Mouse (Mus musculus) liver, adult 2 months (tissue): Measurements from ENCODE around the gene Spire2. TPM values are rescaled to one million over a fixed set of nuclear protein-coding genes. Genes with fewer than 3 reads are reported as not detected.

Experiments used
- DNase-seq: peaks from one replicate; pipeline ENCODE4 v3.0.0-alpha.2; 2011; ENCODE audit warnings: low read depth, low spot score; ENCODE audit errors: extremely low read depth
- H3K27ac ChIP-seq: fragments of 200-500 bp; replicated peaks from 2 replicates; pipeline ENCODE4 v1.5.1; 2012; ENCODE audit warnings: low read depth, mild to moderate bottlenecking, control low read depth, inconsistent platforms, low read length; ENCODE audit not compliant: insufficient read depth
- H3K27me3 ChIP-seq: fragments of 200-500 bp; 2 replicates; pipeline ENCODE4 v1.6.1; 2012; ENCODE audit warnings: mild to moderate bottlenecking, moderate library complexity, low read length, inconsistent platforms; ENCODE audit not compliant: control insufficient read depth, insufficient read depth
- H3K36me3 ChIP-seq: fragments of 200-500 bp; 2 replicates; pipeline ENCODE4 v1.6.1; 2012; ENCODE audit warnings: low read length, inconsistent platforms; ENCODE audit not compliant: control insufficient read depth, insufficient read depth
- H3K4me1 ChIP-seq: fragments of 200-500 bp; 2 replicates; pipeline ENCODE4 v1.6.1; 2011; ENCODE audit warnings: low read length; ENCODE audit not compliant: control insufficient read depth, insufficient read depth
- H3K4me3 ChIP-seq: fragments of 200-500 bp; 2 replicates; pipeline ENCODE4 v1.5.1; 2011; ENCODE audit warnings: low read depth, mild to moderate bottlenecking, control low read depth, low read length, moderate library complexity; ENCODE audit not compliant: insufficient read depth
- H3K79me2 ChIP-seq: fragments of 200-500 bp; 2 replicates; pipeline ENCODE4 v1.6.1; 2012; ENCODE audit warnings: inconsistent platforms, mild to moderate bottlenecking, low read length, moderate library complexity; ENCODE audit not compliant: control insufficient read depth, insufficient read depth
- H3K9ac ChIP-seq: fragments of 200-500 bp; 2 replicates; pipeline ENCODE4 v1.6.1; 2012; ENCODE audit warnings: low read depth, mild to moderate bottlenecking, control low read depth, inconsistent platforms, low read length
- CTCF ChIP-seq: fragments of 200-500 bp; IDR thresholded peaks from 2 replicates; pipeline ENCODE4 v1.5.1; 2011; ENCODE audit warnings: low read depth, low read length, control low read depth
- POLR2A ChIP-seq: fragments of 200-500 bp; IDR thresholded peaks from 2 replicates; pipeline ENCODE4 v1.6.1; 2011; ENCODE audit warnings: low read length, control low read depth; ENCODE audit not compliant: insufficient read depth; ENCODE audit errors: extremely low read depth
- WGBS: fragments of 180-500 bp; shearing (Covaris S2); methylation state at CpG from one replicate; pipeline ENCODE4 v1.1.7; 2018; 5-methylcytosine and 5-hydroxymethylcytosine counted together
- polyA plus RNA-seq: library from polyadenylated mRNA; depleted of rRNA; stranded (reverse); fragments of >200 nt; gene quantifications from 2 replicates; pipeline ENCODE4 v1.2.3, GENCODE M21; 2012
- total RNA-seq: library from RNA; depleted of rRNA; stranded (reverse); fragments of >200 nt; gene quantifications from 2 replicates; pipeline ENCODE4 v1.2.3, GENCODE M21; 2014

Gene Spire2
- total and polyA plus RNA-seq, 2 experiments = under 0.01 to 0.13 TPM

DNA sequence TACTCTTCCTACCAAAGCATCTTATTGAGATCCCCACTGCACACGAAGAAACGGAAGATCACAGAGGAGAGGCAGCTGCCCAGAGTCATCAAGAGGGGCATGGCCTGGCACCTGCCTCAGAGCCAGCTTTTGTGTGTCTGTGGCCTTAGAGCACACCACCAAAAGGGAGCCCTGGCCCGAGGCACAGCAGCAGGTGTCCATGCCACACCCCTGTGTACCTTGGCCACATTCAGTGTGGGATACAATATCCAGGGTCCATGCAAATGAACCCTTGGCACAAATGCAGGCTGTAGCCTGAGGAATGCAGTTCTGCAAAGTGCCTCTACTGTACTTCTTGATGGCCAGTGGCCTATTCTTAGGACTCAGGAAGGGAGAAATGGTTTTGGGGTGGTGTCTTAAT lies 5.0 kb downstream of the Spire2 start:
- no peak for DNase-seq
- no peaks in the 10 kb centered on the region for H3K4me1 ChIP-seq
- no peak overlapping the region for H3K9ac ChIP-seq
- no peaks in the 10 kb centered on the region for H3K79me2 ChIP-seq
- peaks cover 4% of the 10 kb centered on the region; the same call in 1 of the 2 replicates for H3K27me3 ChIP-seq
- no peak overlapping the region for H3K4me3 ChIP-seq
- no peak overlapping the region for H3K27ac ChIP-seq
- 67% methylated on average over 3 of the region's 3 CpGs for WGBS
- H3K36me3 ChIP-seq = no peaks in the 10 kb centered on the region
- no peak for TF ChIP-seq POLR2A
- TF ChIP-seq CTCF = no peak

DNA sequence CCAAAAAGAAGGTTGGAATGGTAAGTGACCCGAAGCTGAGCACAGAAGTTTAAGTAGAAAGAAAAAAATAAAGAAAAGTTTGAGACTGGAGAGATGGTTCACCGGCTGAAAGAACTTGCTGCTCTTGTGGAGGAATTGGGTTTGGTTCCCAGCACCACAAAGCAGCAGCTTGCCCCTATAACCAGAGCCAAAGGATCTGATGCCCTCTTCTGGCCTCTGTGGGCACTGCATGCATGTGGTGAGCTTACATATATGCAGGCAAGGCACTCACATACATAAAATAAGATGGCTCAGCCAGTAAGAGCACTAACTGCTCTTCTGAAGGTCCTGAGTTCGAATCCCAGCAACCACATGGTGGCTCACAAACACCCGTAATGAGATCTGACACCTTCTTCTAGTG lies 7.6 kb downstream of the Spire2 start:
- Histone ChIP-seq H3K27me3 (no peaks in the 10 kb centered on the region), H3K27ac (no peak overlapping the region), H3K36me3 (no peaks in the 10 kb centered on the region), H3K9ac (no peak overlapping the region), H3K4me3 (no peak overlapping the region), H3K79me2 (no peaks in the 10 kb centered on the region), H3K4me1 (no peaks in the 10 kb centered on the region)
- TF ChIP-seq CTCF (peak; percentile 34; the same call in 1 of the 2 replicates), POLR2A (no peak)
- WGBS = 98% methylated on average over 4 of the region's 4 CpGs
- no peak for DNase-seq

- Histone ChIP-seq H3K36me3 (no peaks in the 10 kb centered on the region), H3K27ac (no peak overlapping the region)
- DNase-seq = no peak
Measured at GRCm38 (mm10) chr8:123341040-123342015, 8.8 kb downstream of the Spire2 start.

DNA sequence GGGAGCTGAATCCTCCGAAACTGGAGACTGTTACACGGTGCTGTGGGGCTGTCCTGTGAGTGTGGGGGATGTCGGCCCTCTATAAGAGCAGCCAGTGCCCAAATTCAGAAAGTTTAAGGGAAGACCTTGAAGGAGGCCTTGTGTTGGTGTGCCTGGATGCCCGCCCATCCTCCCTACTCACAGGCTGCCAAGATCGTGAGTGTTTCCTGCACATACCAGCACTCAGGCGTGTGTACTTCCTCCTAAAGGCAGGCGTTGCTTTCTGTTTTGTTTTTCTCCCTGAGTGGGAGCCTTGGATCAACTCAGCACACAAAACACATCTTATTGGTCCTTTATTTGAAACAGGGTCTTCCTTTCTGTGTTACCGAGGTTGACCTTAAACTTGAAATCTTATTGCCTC lies 9.7 kb downstream of the Spire2 start:
- DNase-seq = no peak
- Histone ChIP-seq H3K36me3 (no peaks in the 10 kb centered on the region), H3K27ac (no peak overlapping the region), H3K4me3 (no peak overlapping the region), H3K9ac (no peak overlapping the region), H3K79me2 (no peaks in the 10 kb centered on the region), H3K27me3 (no peaks in the 10 kb centered on the region), H3K4me1 (no peaks in the 10 kb centered on the region)
- TF ChIP-seq CTCF (no peak), POLR2A (no peak)
- WGBS = 71% methylated on average over 8 of the region's 8 CpGs

More at GRCm38 (mm10) chr8:123341040-123342015, 8.8 kb downstream of the Spire2 start:
- Histone ChIP-seq H3K4me1 (no peaks in the 10 kb centered on the region), H3K4me3 (no peak overlapping the region), H3K27me3 (no peaks in the 10 kb centered on the region), H3K9ac (no peak overlapping the region), H3K79me2 (no peaks in the 10 kb centered on the region)
- no peak for TF ChIP-seq POLR2A
- no peak for TF ChIP-seq CTCF
- 49% methylated on average over 27 of the region's 27 CpGs for WGBS

GRCm38 (mm10) chr8:123342911-123343310 lies 10.4 kb downstream of the Spire2 start:
- Histone ChIP-seq H3K27ac (no peak overlapping the region), H3K36me3 (no peaks in the 10 kb centered on the region), H3K79me2 (no peaks in the 10 kb centered on the region), H3K4me1 (no peaks in the 10 kb centered on the region), H3K27me3 (no peaks in the 10 kb centered on the region), H3K9ac (no peak overlapping the region), H3K4me3 (no peak overlapping the region)
- TF ChIP-seq POLR2A = no peak
- no peak for TF ChIP-seq CTCF
- DNase-seq = no peak
- WGBS = 78% methylated on average over 7 of the region's 7 CpGs

- Histone ChIP-seq H3K36me3 (no peaks in the 10 kb centered on the region), H3K27ac (no peak overlapping the region), H3K9ac (no peak overlapping the region), H3K27me3 (no peaks in the 10 kb centered on the region), H3K4me3 (no peak overlapping the region), H3K79me2 (no peaks in the 10 kb centered on the region), H3K4me1 (no peaks in the 10 kb centered on the region)
- DNase-seq = no peak
- WGBS = 90% methylated on average over 12 of the region's 12 CpGs
- TF ChIP-seq CTCF (no peak), POLR2A (no peak)
Measured at GRCm38 (mm10) chr8:123343422-123343821, 10.9 kb downstream of the Spire2 start.
